Mouse (Mus musculus) brain, adult 2 months (tissue): Measurements from ENCODE around the gene Gm48552.

Source experiments
- DNase-seq: peaks from one replicate; pipeline ENCODE4 v3.0.0; 2011; ENCODE audit warnings: low read depth, low spot score

Gm48552 gene

GRCm38 (mm10) chr10:81406504-81407440 is 18.0 kb downstream of the Gm48552 start:
- DNase-seq: no peak

- peak; percentile 97 for DNase-seq
Measured at GRCm38 (mm10) chr10:81407539-81408423, 19.0 kb downstream of the Gm48552 start.

DNA sequence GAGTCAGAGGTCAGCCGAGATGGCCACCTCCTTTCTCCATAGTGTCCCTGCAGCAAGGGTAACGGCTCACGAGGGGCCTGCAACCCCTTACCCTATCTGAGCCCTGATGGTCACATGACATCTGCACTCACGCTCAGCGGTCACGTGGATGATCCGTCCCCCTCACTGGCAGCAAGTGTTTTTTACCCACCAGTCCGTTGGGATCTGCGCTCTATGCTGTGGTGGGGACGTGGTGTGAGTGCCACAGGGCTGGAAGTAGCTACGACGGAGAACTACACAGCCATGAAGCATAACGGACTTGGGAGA is 19.6 kb downstream of the Gm48552 start:
- DNase-seq: no peak

GRCm38 (mm10) chr10:81408871-81409291 is 20.1 kb downstream of the Gm48552 start:
- DNase-seq: peak; percentile 83

DNA sequence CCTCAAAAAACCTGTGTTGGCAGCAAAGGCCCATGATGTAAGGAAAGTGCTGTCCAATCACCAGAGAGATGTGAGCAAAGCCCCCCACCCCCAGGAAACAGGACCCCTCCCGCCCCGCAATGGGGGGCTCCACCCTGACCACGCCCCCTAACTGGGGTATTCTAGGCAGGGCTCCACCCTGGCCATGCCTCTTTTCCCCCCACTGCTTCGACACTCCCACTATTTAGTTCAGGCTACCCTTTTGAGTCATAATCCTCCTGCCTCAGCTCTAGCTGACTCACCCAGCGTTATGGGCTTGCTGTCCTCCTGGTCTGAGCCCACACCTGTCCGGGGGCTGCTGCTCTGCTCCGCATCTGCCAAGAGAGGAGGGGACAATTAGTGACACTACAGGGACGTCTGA is 20.5 kb downstream of the Gm48552 start:
- no peak for DNase-seq

GRCm38 (mm10) chr10:81410350-81410749 is 21.5 kb downstream of the Gm48552 start:
- DNase-seq: no peak

DNA sequence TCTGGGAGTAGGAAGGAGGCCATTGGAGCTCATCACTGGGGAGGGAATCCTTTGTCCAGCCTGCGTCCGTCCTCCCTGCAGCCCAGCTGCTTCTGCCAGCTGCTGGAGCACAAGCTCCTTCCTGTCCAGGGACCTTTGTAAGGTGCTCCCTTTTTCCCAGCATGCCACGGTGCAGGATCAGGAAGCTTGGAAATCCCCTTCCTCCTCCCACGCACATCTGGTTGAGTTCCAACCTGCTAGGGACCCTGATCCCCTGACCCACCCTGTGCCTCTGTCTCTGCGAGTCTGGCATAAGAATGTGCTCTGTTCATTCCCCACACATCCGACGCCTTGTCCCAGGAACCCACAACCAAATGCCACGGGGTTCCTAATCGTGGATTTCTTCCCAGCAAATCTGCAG is 22.2 kb downstream of the Gm48552 start:
- no peak for DNase-seq

DNA sequence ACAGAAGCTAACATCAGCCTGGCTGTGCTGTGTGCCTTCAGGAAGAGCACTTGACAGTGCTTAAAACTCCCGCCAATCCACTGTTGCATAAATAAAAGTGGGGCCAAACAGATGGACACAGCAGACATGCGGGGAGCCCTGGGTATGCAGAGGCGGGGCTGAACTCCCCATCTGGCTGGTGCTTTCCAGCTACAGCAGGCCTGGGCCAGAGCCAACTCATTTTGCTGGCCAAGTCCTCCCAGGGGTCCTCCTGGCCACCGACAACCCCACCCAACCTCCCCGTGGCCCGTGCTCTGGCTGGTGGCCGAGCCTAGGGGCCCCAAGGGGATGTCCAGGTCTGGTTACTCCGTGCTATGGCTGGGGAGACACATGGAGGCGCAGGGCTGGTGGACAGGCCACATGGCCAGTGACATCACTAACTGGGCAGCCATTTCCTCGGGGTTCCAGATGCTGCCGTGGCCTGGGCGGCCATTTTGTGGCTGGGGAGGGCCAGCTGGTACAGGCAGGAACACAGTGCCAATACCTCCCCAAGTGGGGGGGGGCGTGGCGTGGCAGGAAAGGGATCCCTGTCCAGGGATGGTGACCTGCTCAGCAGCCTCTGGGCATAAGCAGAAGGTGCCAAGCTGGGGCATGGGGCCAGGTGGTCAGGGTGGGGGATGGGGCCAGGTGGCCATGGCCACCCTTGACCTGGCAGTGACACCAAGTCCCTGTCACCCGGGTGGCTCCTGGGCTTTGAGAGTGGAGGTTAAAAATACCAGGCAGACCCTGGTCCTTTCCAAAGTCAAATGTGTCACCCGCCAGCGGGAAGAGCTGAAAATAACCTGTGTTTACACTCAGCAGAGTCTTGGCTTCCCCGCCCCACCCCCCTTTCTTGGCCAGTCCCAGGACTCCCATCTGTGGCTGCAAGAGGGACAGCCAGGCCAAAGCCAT is 22.9 kb downstream of the Gm48552 start:
- DNase-seq: peak; percentile 93

- peak; percentile 65 for DNase-seq
Measured at GRCm38 (mm10) chr10:81412586-81413309, 23.9 kb downstream of the Gm48552 start.

GRCm38 (mm10) chr10:81413310-81414261 is 24.8 kb downstream of the Gm48552 start:
- peak; percentile 85 for DNase-seq

GRCm38 (mm10) chr10:81414682-81415081 is 25.9 kb downstream of the Gm48552 start:
- DNase-seq: peak; percentile 84

DNA sequence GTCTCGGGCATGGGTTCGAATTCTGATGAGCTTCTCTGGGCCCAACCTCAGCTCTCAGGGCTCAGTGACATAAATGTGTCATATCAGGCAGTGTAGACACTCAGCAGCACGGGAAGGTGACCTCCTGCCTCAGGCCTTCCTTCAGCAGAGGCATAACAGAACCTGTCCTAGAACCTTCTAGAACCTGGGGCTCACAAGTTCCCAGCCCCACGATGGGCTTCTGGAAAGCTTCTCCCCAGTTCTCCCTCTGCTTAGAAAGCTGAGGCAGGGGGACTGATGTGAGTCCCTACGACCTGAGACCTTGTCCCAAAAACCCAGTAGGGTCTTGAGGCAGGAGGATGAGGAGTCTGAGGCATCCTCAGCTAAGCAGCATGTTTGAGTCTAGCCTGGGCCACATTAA is 26.3 kb downstream of the Gm48552 start:
- DNase-seq: no peak

- DNase-seq: peak; percentile 74
Measured at GRCm38 (mm10) chr10:81415549-81416310, 26.9 kb downstream of the Gm48552 start.

- peak; percentile 97 for DNase-seq
Measured at GRCm38 (mm10) chr10:81416581-81417226, 27.9 kb downstream of the Gm48552 start.

GRCm38 (mm10) chr10:81417227-81418215 is 28.7 kb downstream of the Gm48552 start:
- no peak for DNase-seq

GRCm38 (mm10) chr10:81418216-81419070 is 29.6 kb downstream of the Gm48552 start:
- DNase-seq: no peak
